Mouse (Mus musculus) ZHBTc4 (cell line): ENCODE measurements at regions not wholly inside any gene's neighbourhood (a gene's known extent, or its start where the extent isn't known, plus 50 kb on each side); places are given as distances from the start of the nearest gene placed in this dataset.
A peak's percentile ranks its signal among the peaks of the same experiment; 100 is the strongest.
"Not testable (repeated sequence)": the region's sequence is repeated elsewhere in the genome, so short reads cannot be mapped to it uniquely, and the experiment has no call there.

Experiments used
- DNase-seq: peaks from one replicate; pipeline ENCODE4 v3.0.0-alpha.2; 2011; ENCODE audit warnings: low read depth, low spot score

- no peak for DNase-seq
Observed at GRCm38 (mm10) chr5:148657936-148658640, 105.5 kb upstream of the Ubl3 start.

GRCm38 (mm10) chr5:148652525-148653243, 100.1 kb upstream of the Ubl3 start:
- no peak for DNase-seq

- DNase-seq = no peak
Observed at GRCm38 (mm10) chr5:148651736-148652135, 99.1 kb upstream of the Ubl3 start.

GRCm38 (mm10) chr5:148649573-148649972, 97.0 kb upstream of the Ubl3 start:
- DNase-seq = not testable (repeated sequence)

GRCm38 (mm10) chr5:148649123-148649522, 96.5 kb upstream of the Ubl3 start:
- peak; percentile 88 for DNase-seq

GRCm38 (mm10) chr5:148647644-148648043, 95.1 kb upstream of the Ubl3 start:
- DNase-seq = no peak

- DNase-seq = no peak
Observed at GRCm38 (mm10) chr5:148645772-148646171, 93.2 kb upstream of the Ubl3 start.

- no peak for DNase-seq
Observed at GRCm38 (mm10) chr5:148645191-148645681, 92.6 kb upstream of the Ubl3 start.

- peak; percentile 80 for DNase-seq
Observed at GRCm38 (mm10) chr5:148644345-148644744, 91.8 kb upstream of the Ubl3 start.

- no peak for DNase-seq
Observed at GRCm38 (mm10) chr5:148641652-148642395, 89.2 kb upstream of the Ubl3 start.

- DNase-seq = no peak
Observed at GRCm38 (mm10) chr5:148640523-148640922, 87.9 kb upstream of the Ubl3 start.

GRCm38 (mm10) chr5:148634919-148635356, 82.3 kb upstream of the Ubl3 start:
- no peak for DNase-seq

- DNase-seq = no peak
Observed at GRCm38 (mm10) chr5:148633999-148634398, 81.4 kb upstream of the Ubl3 start.

- DNase-seq = no peak
Observed at GRCm38 (mm10) chr5:148633331-148633730, 80.7 kb upstream of the Ubl3 start.

GRCm38 (mm10) chr5:148632516-148633170, 80.1 kb upstream of the Ubl3 start:
- no peak for DNase-seq

- no peak for DNase-seq
Observed at GRCm38 (mm10) chr5:148631566-148631965, 79.0 kb upstream of the Ubl3 start.

- no peak for DNase-seq
Observed at GRCm38 (mm10) chr5:148626014-148626413, 73.4 kb upstream of the Ubl3 start.

GRCm38 (mm10) chr5:148624649-148625405, 72.2 kb upstream of the Ubl3 start:
- no peak for DNase-seq

- DNase-seq = no peak
Observed at GRCm38 (mm10) chr5:148620895-148621786, 68.6 kb upstream of the Ubl3 start.

GRCm38 (mm10) chr5:148619917-148620316, 67.3 kb upstream of the Ubl3 start:
- no peak for DNase-seq
